Mouse (Mus musculus): Measurements from ENCODE around the gene Foxd3. TPM values are rescaled to one million over a fixed set of nuclear protein-coding genes. Genes with fewer than 3 reads are reported as not detected.

The Foxd3 gene
- polyA plus RNA-seq, 2 experiments: 0.81 to 3.3 TPM

DNA sequence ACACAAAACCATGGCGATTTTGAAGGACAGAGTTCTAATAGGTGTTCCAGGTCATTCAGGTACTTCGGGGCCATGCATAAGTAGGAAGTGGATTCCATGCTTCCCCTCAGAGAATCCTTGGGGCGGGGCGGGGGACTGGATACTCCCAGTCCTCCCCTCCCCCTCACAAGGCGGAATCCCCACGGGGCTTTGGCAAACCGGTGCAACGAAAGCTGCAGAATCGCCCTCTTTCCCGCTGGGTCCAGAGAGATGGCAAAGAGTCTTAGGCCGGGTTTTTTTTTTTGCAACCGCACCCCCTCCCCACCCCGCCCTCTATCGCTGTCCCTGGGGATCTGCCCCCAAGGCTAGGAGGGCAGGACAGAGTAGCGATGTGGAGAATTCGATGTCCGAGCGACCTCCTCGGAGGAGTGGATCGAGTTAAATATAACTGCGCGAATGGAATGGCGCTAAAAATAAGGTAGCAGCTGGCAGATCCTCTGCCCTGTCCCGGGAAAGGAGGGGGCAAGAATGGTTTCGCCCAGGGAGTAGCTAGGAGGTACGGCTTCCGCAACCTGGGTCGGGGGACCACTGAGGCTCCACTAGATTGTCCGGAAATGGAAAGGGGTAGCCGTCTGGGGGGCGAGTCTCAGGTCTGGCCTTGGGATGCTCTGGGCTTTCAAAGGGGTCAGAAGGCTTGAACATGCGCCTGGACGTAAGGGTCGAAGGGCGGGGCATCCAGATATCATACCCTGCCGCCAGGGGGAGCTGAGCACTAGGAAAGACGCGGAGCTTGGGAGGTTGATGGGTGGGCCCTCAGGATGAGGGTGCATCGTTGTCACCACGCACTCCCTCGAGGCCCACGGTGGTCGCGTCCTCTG lies 5.8 kb upstream of the Foxd3 start:
- peaks cover 5% of the 10 kb centered on the region; the same call in 1 of the 2 replicates for H3K4me1 ChIP-seq (ENCODE audit: control insufficient read depth, insufficient read depth, low read length)
- no peak for DNase-seq (ENCODE audit: low spot score)
- peak overlapping the region; percentile 31; the same call in 1 of the 2 replicates for H3K4me3 ChIP-seq (replicated peaks; ENCODE audit: low read length)
- peaks cover 78% of the 10 kb centered on the region for H3K27me3 ChIP-seq (ENCODE audit: control insufficient read depth, insufficient read depth, low read length)
- WGBS: 2% methylated on average over 44 of the region's 44 CpGs
- no peaks in the 10 kb centered on the region for H3K36me3 ChIP-seq (ENCODE audit: control insufficient read depth, insufficient read depth, low read length)
- H3K9ac ChIP-seq (ENCODE audit: low read depth, low read length, severe bottlenecking): no peak overlapping the region
- no peak overlapping the region for H3K4me2 ChIP-seq (replicated peaks; ENCODE audit: low read depth, low read length, severe bottlenecking)
- no peak overlapping the region for H3K27ac ChIP-seq (replicated peaks; ENCODE audit: low read depth, low read length)
- peak; percentile 58 for ATAC-seq (ENCODE audit: low FRiP score, low read depth)
- TF ChIP-seq POLR2A (IDR thresholded peaks at IDR 0.05; ENCODE audit: borderline replicate concordance, extremely low read depth, insufficient read depth, insufficient read length): no peak
- no peaks in the 10 kb centered on the region for H3K9me3 ChIP-seq (ENCODE audit: control insufficient read depth, low read length)

- TF ChIP-seq POLR2A (IDR thresholded peaks at IDR 0.05; ENCODE audit: borderline replicate concordance, extremely low read depth, insufficient read depth, insufficient read length): no peak
- Histone ChIP-seq H3K4me1 (ENCODE audit: control insufficient read depth, insufficient read depth, low read length) (peaks cover 5% of the 10 kb centered on the region; the same call in 1 of the 2 replicates), H3K4me2 (replicated peaks; ENCODE audit: low read depth, low read length, severe bottlenecking) (peak overlapping the region; percentile 40), H3K27ac (replicated peaks; ENCODE audit: low read depth, low read length) (no peak overlapping the region), H3K9me3 (ENCODE audit: control insufficient read depth, low read length) (no peaks in the 10 kb centered on the region), H3K4me3 (replicated peaks; ENCODE audit: low read length) (peak overlapping the region; percentile 31), H3K9ac (ENCODE audit: low read depth, low read length, severe bottlenecking) (no peak overlapping the region), H3K36me3 (ENCODE audit: control insufficient read depth, insufficient read depth, low read length) (no peaks in the 10 kb centered on the region), H3K27me3 (ENCODE audit: control insufficient read depth, insufficient read depth, low read length) (peaks cover 86% of the 10 kb centered on the region)
- no peak for DNase-seq (ENCODE audit: low spot score)
- whole genome bisulfite sequencing: 2% methylated on average over 53 of the region's 59 CpGs
- no peak for ATAC-seq (ENCODE audit: low FRiP score, low read depth)
Observed at GRCm38 (mm10) chr4:99650945-99651690, 5.0 kb upstream of the Foxd3 start.

DNA sequence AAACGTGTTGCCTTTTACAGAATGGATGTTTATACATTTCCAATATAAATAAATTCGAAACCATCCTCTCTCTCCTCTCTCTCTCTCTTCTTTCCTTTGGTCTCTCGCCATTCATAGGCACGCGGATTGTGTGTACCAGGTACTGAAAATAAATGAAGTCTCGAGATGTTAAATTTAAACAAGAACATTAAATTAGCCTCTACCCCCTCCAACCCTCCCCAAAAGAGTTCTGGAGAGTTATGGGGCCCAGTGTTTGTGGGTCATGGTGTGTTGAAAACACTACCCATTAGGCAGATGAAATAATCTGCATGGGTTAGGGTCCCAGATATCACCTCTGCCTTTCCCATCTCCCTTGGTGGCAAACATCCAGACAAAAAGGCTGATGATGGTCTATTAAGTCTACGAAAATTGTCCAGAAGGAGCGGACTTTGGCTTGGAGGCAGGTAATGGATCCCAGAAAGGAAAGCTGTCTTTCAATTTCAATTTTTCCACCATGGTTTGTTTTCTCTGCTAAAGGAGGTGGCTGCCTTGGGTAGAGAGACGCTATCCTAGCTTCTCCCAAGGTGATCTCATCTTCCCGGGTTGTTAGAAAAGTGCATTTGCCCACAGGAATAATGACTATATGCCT lies 4.2 kb upstream of the Foxd3 start:
- Histone ChIP-seq H3K4me2 (replicated peaks; ENCODE audit: low read depth, low read length, severe bottlenecking) (no peak overlapping the region), H3K4me3 (replicated peaks; ENCODE audit: low read length) (peak overlapping the region; percentile 31; the same call in 1 of the 2 replicates), H3K9ac (ENCODE audit: low read depth, low read length, severe bottlenecking) (no peak overlapping the region), H3K9me3 (ENCODE audit: control insufficient read depth, low read length) (no peaks in the 10 kb centered on the region), H3K27ac (replicated peaks; ENCODE audit: low read depth, low read length) (no peak overlapping the region), H3K36me3 (ENCODE audit: control insufficient read depth, insufficient read depth, low read length) (no peaks in the 10 kb centered on the region), H3K27me3 (ENCODE audit: control insufficient read depth, insufficient read depth, low read length) (peaks cover 94% of the 10 kb centered on the region), H3K4me1 (ENCODE audit: control insufficient read depth, insufficient read depth, low read length) (peaks cover 5% of the 10 kb centered on the region; the same call in 1 of the 2 replicates)
- no peak for ATAC-seq (ENCODE audit: low FRiP score, low read depth)
- no peak for TF ChIP-seq POLR2A (IDR thresholded peaks at IDR 0.05; ENCODE audit: borderline replicate concordance, extremely low read depth, insufficient read depth, insufficient read length)
- DNase-seq (ENCODE audit: low spot score): no peak
- WGBS: 13% methylated on average over 10 of the region's 10 CpGs

- TF ChIP-seq POLR2A (IDR thresholded peaks at IDR 0.05; ENCODE audit: borderline replicate concordance, extremely low read depth, insufficient read depth, insufficient read length): no peak
- 1% methylated on average over 19 of the region's 19 CpGs for WGBS
- ATAC-seq (ENCODE audit: low FRiP score, low read depth) (no peak), DNase-seq (ENCODE audit: low spot score) (no peak)
- Histone ChIP-seq H3K4me3 (replicated peaks; ENCODE audit: low read length) (no peak overlapping the region), H3K27ac (replicated peaks; ENCODE audit: low read depth, low read length) (no peak overlapping the region), H3K27me3 (ENCODE audit: control insufficient read depth, insufficient read depth, low read length) (peaks cover 98% of the 10 kb centered on the region), H3K4me1 (ENCODE audit: control insufficient read depth, insufficient read depth, low read length) (peaks cover 9% of the 10 kb centered on the region), H3K36me3 (ENCODE audit: control insufficient read depth, insufficient read depth, low read length) (no peaks in the 10 kb centered on the region), H3K9me3 (ENCODE audit: control insufficient read depth, low read length) (no peaks in the 10 kb centered on the region), H3K9ac (ENCODE audit: low read depth, low read length, severe bottlenecking) (no peak overlapping the region), H3K4me2 (replicated peaks; ENCODE audit: low read depth, low read length, severe bottlenecking) (no peak overlapping the region)
Observed at GRCm38 (mm10) chr4:99652576-99653210, 3.4 kb upstream of the Foxd3 start.

GRCm38 (mm10) chr4:99653216-99653607 lies 2.9 kb upstream of the Foxd3 start:
- H3K4me2 ChIP-seq (replicated peaks; ENCODE audit: low read depth, low read length, severe bottlenecking): no peak overlapping the region
- DNase-seq (ENCODE audit: low spot score) (no peak), ATAC-seq (ENCODE audit: low FRiP score, low read depth) (no peak)
- peaks cover 98% of the 10 kb centered on the region for H3K27me3 ChIP-seq (ENCODE audit: control insufficient read depth, insufficient read depth, low read length)
- no peak for TF ChIP-seq POLR2A (IDR thresholded peaks at IDR 0.05; ENCODE audit: borderline replicate concordance, extremely low read depth, insufficient read depth, insufficient read length)
- H3K9ac ChIP-seq (ENCODE audit: low read depth, low read length, severe bottlenecking): no peak overlapping the region
- H3K27ac ChIP-seq (replicated peaks; ENCODE audit: low read depth, low read length): no peak overlapping the region
- no peak overlapping the region for H3K4me3 ChIP-seq (replicated peaks; ENCODE audit: low read length)
- H3K9me3 ChIP-seq (ENCODE audit: control insufficient read depth, low read length): no peaks in the 10 kb centered on the region
- peaks cover 9% of the 10 kb centered on the region for H3K4me1 ChIP-seq (ENCODE audit: control insufficient read depth, insufficient read depth, low read length)
- WGBS: 2% methylated on average over 25 of the region's 25 CpGs
- H3K36me3 ChIP-seq (ENCODE audit: control insufficient read depth, insufficient read depth, low read length): no peaks in the 10 kb centered on the region

Measured in limb, embryonic 14.5 days (tissue).